Mouse (Mus musculus): Measurements from ENCODE around the gene Lmf2.

The Lmf2 gene

GRCm38 (mm10) chr15:89372068-89372467 is 16.6 kb upstream of the Lmf2 start:
- DNase-seq = no peak

GRCm38 (mm10) chr15:89365141-89365551 is 9.7 kb upstream of the Lmf2 start:
- DNase-seq = no peak

GRCm38 (mm10) chr15:89363051-89363450 is 7.6 kb upstream of the Lmf2 start:
- no peak for DNase-seq

GRCm38 (mm10) chr15:89358784-89359183 is 3.3 kb upstream of the Lmf2 start:
- no peak for DNase-seq

GRCm38 (mm10) chr15:89356372-89356771 is 913 bp upstream of the Lmf2 start:
- peak; percentile 97 for DNase-seq

GRCm38 (mm10) chr15:89354455-89354854 is 1.0 kb downstream of the Lmf2 start:
- no peak for DNase-seq

GRCm38 (mm10) chr15:89353837-89354236 is 1.6 kb downstream of the Lmf2 start:
- no peak for DNase-seq

GRCm38 (mm10) chr15:89352795-89353194 is 2.7 kb downstream of the Lmf2 start:
- DNase-seq = no peak

GRCm38 (mm10) chr15:89352054-89352453 is 3.4 kb downstream of the Lmf2 start:
- DNase-seq = no peak

- DNase-seq = no peak
These were observed 4.2 kb downstream of the Lmf2 start for GRCm38 (mm10) chr15:89351302-89351701.

GRCm38 (mm10) chr15:89350447-89350846 is 5.0 kb downstream of the Lmf2 start:
- no peak for DNase-seq

- DNase-seq = no peak
These were observed 12.1 kb downstream of the Lmf2 start for GRCm38 (mm10) chr15:89343325-89343724.

- no peak for DNase-seq
These were observed 13.8 kb downstream of the Lmf2 start for GRCm38 (mm10) chr15:89341678-89342077.

- no peak for DNase-seq
These were observed 15.3 kb downstream of the Lmf2 start for GRCm38 (mm10) chr15:89340136-89340535.

GRCm38 (mm10) chr15:89339696-89340095 is 15.8 kb downstream of the Lmf2 start:
- DNase-seq = no peak

GRCm38 (mm10) chr15:89336422-89336821 is 19.0 kb downstream of the Lmf2 start:
- no peak for DNase-seq

- no peak for DNase-seq
These were observed 20.5 kb downstream of the Lmf2 start for GRCm38 (mm10) chr15:89334774-89335537.

GRCm38 (mm10) chr15:89334271-89334670 is 21.2 kb downstream of the Lmf2 start, which contains the start of gene Miox:
Gene Miox, plus strand, starts transcription at chr15:89334398.
- no peak for DNase-seq

- DNase-seq = no peak
These were observed 29.0 kb downstream of the Lmf2 start for GRCm38 (mm10) chr15:89326441-89326840.

- no peak for DNase-seq
These were observed 31.8 kb downstream of the Lmf2 start for GRCm38 (mm10) chr15:89323656-89324055.

- peak; percentile 30 for DNase-seq
These were observed 32.6 kb downstream of the Lmf2 start, which contains the start of gene Adm2 for GRCm38 (mm10) chr15:89322670-89323522. Gene Adm2, plus strand, starts transcription at chr15:89322720.

GRCm38 (mm10) chr15:89321264-89321663 is 34.2 kb downstream of the Lmf2 start:
- no peak for DNase-seq

- DNase-seq = peak; percentile 22
These were observed 39.3 kb downstream of the Lmf2 start for GRCm38 (mm10) chr15:89316146-89316545.

GRCm38 (mm10) chr15:89315190-89315731 is 40.2 kb downstream of the Lmf2 start, which contains the start of gene Sbf1:
Gene Sbf1, minus strand, starts transcription at chr15:89315311.
- DNase-seq = peak; percentile 98
